Mouse (Mus musculus) intestine, embryonic 14.5 days (tissue): ENCODE results near the gene 1110059E24Rik. TPM values are rescaled to one million over a fixed set of nuclear protein-coding genes. Genes with fewer than 3 reads are reported as not detected.
A peak's percentile ranks its signal among the peaks of the same experiment; 100 is the strongest.

Experiments used
- ATAC-seq: fragments of 200-750 bp; cut with Nextera tagmentation; replicated peaks from 2 replicates; pipeline ENCODE4 v1.8.0; 2017; ENCODE audit warnings: low read depth, moderate number of reproducible peaks, moderate TSS enrichment, moderate library complexity; ENCODE audit not compliant: low FRiP score, low TSS enrichment
- DNase-seq: peaks from one replicate; pipeline ENCODE4 v3.0.0-alpha.2; 2018; ENCODE audit warnings: low spot score
- H3K27ac ChIP-seq: fragments of 300-500 bp; sonication (generic); 2 replicates; pipeline ENCODE4 v1.5.1; 2014; ENCODE audit warnings: low read depth, mild to moderate bottlenecking, control low read depth
- H3K27me3 ChIP-seq: fragments of 300-500 bp; sonication (generic); replicated peaks from 2 replicates; pipeline ENCODE4 v1.6.1; 2014; ENCODE audit warnings: low read length, control low read depth; ENCODE audit not compliant: control insufficient read depth, insufficient read depth
- H3K36me3 ChIP-seq: fragments of 300-500 bp; sonication (generic); 2 replicates; pipeline ENCODE4 v1.6.1; 2014; ENCODE audit warnings: low read length, control low read depth; ENCODE audit not compliant: control insufficient read depth, insufficient read depth
- H3K4me1 ChIP-seq: fragments of 300-500 bp; sonication (generic); replicated peaks from 2 replicates; pipeline ENCODE4 v1.6.1; 2014; ENCODE audit warnings: low read length, control low read depth, mixed read lengths; ENCODE audit not compliant: control insufficient read depth, insufficient read depth
- H3K4me2 ChIP-seq: fragments of 300-500 bp; sonication (generic); 2 replicates; pipeline ENCODE4 v1.6.1; 2014; ENCODE audit warnings: low read length
- H3K4me3 ChIP-seq: fragments of 300-500 bp; sonication (generic); 2 replicates; pipeline ENCODE4 v1.5.1; 2014; ENCODE audit warnings: low read depth, low read length, control low read depth, mixed read lengths
- H3K9ac ChIP-seq: fragments of 300-500 bp; sonication (generic); 2 replicates; pipeline ENCODE4 v1.6.1; 2014; ENCODE audit warnings: mild to moderate bottlenecking, low read length
- H3K9me3 ChIP-seq: fragments of 300-500 bp; sonication (generic); 2 replicates; pipeline ENCODE4 v1.6.1; 2016; ENCODE audit warnings: low read length, control low read depth; ENCODE audit not compliant: control insufficient read depth
- WGBS: fragments of 180-500 bp; shearing (Covaris S2); extraction: QIAGEN DNeasy Blood & Tissue Kit; methylation state at CpG from one replicate; pipeline ENCODE4 v1.1.7; 2014; 5-methylcytosine and 5-hydroxymethylcytosine counted together
- polyA plus RNA-seq: library from polyadenylated mRNA; unstranded; fragments of >200 nt; fragmentation: Nextera tagmentation; extraction: Ambion mirVana; gene quantifications from 2 replicates; pipeline ENCODE4 v1.2.1, GENCODE M21; 2014

Gene 1110059E24Rik
- polyA plus RNA-seq, 1 experiment from 2014 or later = 68.5 TPM

- 56% methylated on average over 3 of the region's 3 CpGs for WGBS
- no peak overlapping the region for H3K9ac ChIP-seq
- H3K36me3 ChIP-seq = no peaks in the 10 kb centered on the region
- no peak overlapping the region for H3K27ac ChIP-seq
- no peak overlapping the region for H3K4me2 ChIP-seq
- no peaks in the 10 kb centered on the region for H3K27me3 ChIP-seq
- ATAC-seq (no peak), DNase-seq (no peak)
- no peaks in the 10 kb centered on the region for H3K9me3 ChIP-seq
- H3K4me1 ChIP-seq = peaks cover 3% of the 10 kb centered on the region
- H3K4me3 ChIP-seq = no peak overlapping the region
Observed at GRCm38 (mm10) chr19:21577443-21577842, 75.3 kb downstream of the 1110059E24Rik start.

- Histone ChIP-seq H3K9ac (no peak overlapping the region), H3K27ac (no peak overlapping the region; the same call in 1 of the 2 replicates), H3K4me2 (peak overlapping the region; percentile 18; the same call in 1 of the 2 replicates), H3K9me3 (no peaks in the 10 kb centered on the region), H3K4me3 (no peak overlapping the region), H3K36me3 (no peaks in the 10 kb centered on the region), H3K4me1 (peaks cover 9% of the 10 kb centered on the region), H3K27me3 (no peaks in the 10 kb centered on the region)
- no peak for DNase-seq
- 35% methylated on average over 7 of the region's 7 CpGs for WGBS
- ATAC-seq = no peak
Observed at GRCm38 (mm10) chr19:21571986-21572385, 80.8 kb downstream of the 1110059E24Rik start.

GRCm38 (mm10) chr19:21571223-21571980 lies 81.4 kb downstream of the 1110059E24Rik start:
- Histone ChIP-seq H3K4me3 (no peak overlapping the region), H3K9ac (no peak overlapping the region)
- no peak for ATAC-seq

GRCm38 (mm10) chr19:21570778-21571177 lies 82.0 kb downstream of the 1110059E24Rik start:
- Histone ChIP-seq H3K9me3 (no peaks in the 10 kb centered on the region), H3K27me3 (no peaks in the 10 kb centered on the region), H3K9ac (no peak overlapping the region), H3K36me3 (no peaks in the 10 kb centered on the region), H3K4me3 (no peak overlapping the region), H3K4me2 (no peak overlapping the region), H3K4me1 (peaks cover 9% of the 10 kb centered on the region), H3K27ac (no peak overlapping the region)
- WGBS = 54% methylated on average over 8 of the region's 8 CpGs
- no peak for DNase-seq
- ATAC-seq = no peak

More at GRCm38 (mm10) chr19:21571223-21571980, 81.4 kb downstream of the 1110059E24Rik start:
- no peaks in the 10 kb centered on the region for H3K9me3 ChIP-seq
- 0 out of 2 replicates have a peak overlapping the region, but pooled peaks have one; percentile 18 for H3K4me2 ChIP-seq
- peak; percentile 89 for DNase-seq
- no peak overlapping the region; the same call in 1 of the 2 replicates for H3K27ac ChIP-seq
- no peaks in the 10 kb centered on the region for H3K27me3 ChIP-seq
- no peaks in the 10 kb centered on the region for H3K36me3 ChIP-seq
- whole genome bisulfite sequencing = 37% methylated on average over 16 of the region's 16 CpGs
- peaks cover 9% of the 10 kb centered on the region for H3K4me1 ChIP-seq

GRCm38 (mm10) chr19:21568528-21569185 lies 84.1 kb downstream of the 1110059E24Rik start:
- ATAC-seq (no peak), DNase-seq (no peak)
- Histone ChIP-seq H3K4me3 (no peak overlapping the region), H3K36me3 (no peaks in the 10 kb centered on the region), H3K9me3 (no peaks in the 10 kb centered on the region), H3K4me2 (no peak overlapping the region), H3K27ac (no peak overlapping the region), H3K27me3 (no peaks in the 10 kb centered on the region), H3K4me1 (peaks cover 9% of the 10 kb centered on the region), H3K9ac (no peak overlapping the region)
- WGBS = 73% methylated on average over 3 of the region's 3 CpGs

- no peak for ATAC-seq
- no peak overlapping the region for H3K4me2 ChIP-seq
- no peak overlapping the region for H3K9ac ChIP-seq
- DNase-seq = no peak
- peaks cover 9% of the 10 kb centered on the region for H3K4me1 ChIP-seq
- H3K27me3 ChIP-seq = no peaks in the 10 kb centered on the region
- H3K27ac ChIP-seq = no peak overlapping the region
- no peak overlapping the region for H3K4me3 ChIP-seq
- H3K9me3 ChIP-seq = no peaks in the 10 kb centered on the region
- WGBS = 83% methylated on average over 3 of the region's 3 CpGs
- H3K36me3 ChIP-seq = no peaks in the 10 kb centered on the region
Observed at GRCm38 (mm10) chr19:21567933-21568332, 84.8 kb downstream of the 1110059E24Rik start.

- H3K4me1 ChIP-seq = no peaks in the 10 kb centered on the region
- H3K9ac ChIP-seq = no peak overlapping the region
- ATAC-seq = no peak
- no peak overlapping the region for H3K27ac ChIP-seq
- no peak overlapping the region for H3K4me3 ChIP-seq
- H3K4me2 ChIP-seq = no peak overlapping the region
- DNase-seq = no peak
- no peaks in the 10 kb centered on the region for H3K9me3 ChIP-seq
- H3K36me3 ChIP-seq = no peaks in the 10 kb centered on the region
- H3K27me3 ChIP-seq = no peaks in the 10 kb centered on the region
- 90% methylated on average over 5 of the region's 5 CpGs for WGBS
Observed at GRCm38 (mm10) chr19:21566484-21566883, 86.3 kb downstream of the 1110059E24Rik start.

- no peak overlapping the region for H3K9ac ChIP-seq
- H3K9me3 ChIP-seq = no peaks in the 10 kb centered on the region
- H3K4me3 ChIP-seq = no peak overlapping the region
- no peaks in the 10 kb centered on the region for H3K4me1 ChIP-seq
- H3K27ac ChIP-seq = no peak overlapping the region
- no peak overlapping the region for H3K4me2 ChIP-seq
- ATAC-seq (no peak), DNase-seq (no peak)
- H3K27me3 ChIP-seq = no peaks in the 10 kb centered on the region
- 3% methylated on average over 1 of the region's 1 CpGs for WGBS
- no peaks in the 10 kb centered on the region for H3K36me3 ChIP-seq
Observed at GRCm38 (mm10) chr19:21564461-21564797, 88.3 kb downstream of the 1110059E24Rik start.
